Mouse (Mus musculus) midbrain, embryonic 15.5 days (tissue): ENCODE data around the gene Olfr1120. TPM values are rescaled to one million over a fixed set of nuclear protein-coding genes. Genes with fewer than 3 reads are reported as not detected.
"Not testable (repeated sequence)": the region's sequence is repeated elsewhere in the genome, so short reads cannot be mapped to it uniquely, and the experiment has no call there.

Experiments used
- ATAC-seq: fragments of 200-750 bp; cut with Nextera tagmentation; replicated peaks from 2 replicates; pipeline ENCODE4 v1.8.0; 2017; ENCODE audit warnings: moderate TSS enrichment
- H3K27ac ChIP-seq: fragments of 300-500 bp; sonication (generic); 2 replicates; pipeline ENCODE4 v1.5.1; 2015; ENCODE audit warnings: mild to moderate bottlenecking, inconsistent platforms
- H3K27me3 ChIP-seq: fragments of 300-500 bp; sonication (generic); replicated peaks from 2 replicates; pipeline ENCODE4 v1.6.1; 2015; ENCODE audit warnings: inconsistent platforms
- H3K36me3 ChIP-seq: fragments of 300-500 bp; sonication (generic); replicated peaks from 2 replicates; pipeline ENCODE4 v1.6.1; 2015; ENCODE audit warnings: inconsistent platforms
- H3K4me1 ChIP-seq: fragments of 300-500 bp; sonication (generic); 2 replicates; pipeline ENCODE4 v1.6.1; 2015; ENCODE audit warnings: inconsistent platforms
- H3K4me2 ChIP-seq: fragments of 300-500 bp; sonication (generic); 2 replicates; pipeline ENCODE4 v1.6.1; 2015; ENCODE audit warnings: inconsistent platforms, mild to moderate bottlenecking, moderate library complexity
- H3K4me3 ChIP-seq: fragments of 300-500 bp; sonication (generic); 2 replicates; pipeline ENCODE4 v1.5.1; 2015; ENCODE audit warnings: mild to moderate bottlenecking, inconsistent platforms
- H3K9ac ChIP-seq: fragments of 300-500 bp; sonication (generic); 2 replicates; pipeline ENCODE4 v1.6.1; 2015; ENCODE audit warnings: mild to moderate bottlenecking, inconsistent platforms
- H3K9me3 ChIP-seq: fragments of 300-500 bp; sonication (generic); 2 replicates; pipeline ENCODE4 v1.6.1; 2016; ENCODE audit warnings: inconsistent platforms
- WGBS: fragments of 180-500 bp; shearing (Covaris S2); methylation state at CpG from one replicate; pipeline ENCODE4 v1.1.7; 2015; ENCODE audit warnings: mixed read lengths; 5-methylcytosine and 5-hydroxymethylcytosine counted together
- polyA plus RNA-seq: library from polyadenylated mRNA; unstranded; fragments of >200 nt; fragmentation: Nextera tagmentation; extraction: Ambion mirVana; gene quantifications from 2 replicates; pipeline ENCODE4 v1.2.1, GENCODE M21; 2015

Olfr1120 gene
- polyA plus RNA-seq, result not detected in 2 replicates

DNA sequence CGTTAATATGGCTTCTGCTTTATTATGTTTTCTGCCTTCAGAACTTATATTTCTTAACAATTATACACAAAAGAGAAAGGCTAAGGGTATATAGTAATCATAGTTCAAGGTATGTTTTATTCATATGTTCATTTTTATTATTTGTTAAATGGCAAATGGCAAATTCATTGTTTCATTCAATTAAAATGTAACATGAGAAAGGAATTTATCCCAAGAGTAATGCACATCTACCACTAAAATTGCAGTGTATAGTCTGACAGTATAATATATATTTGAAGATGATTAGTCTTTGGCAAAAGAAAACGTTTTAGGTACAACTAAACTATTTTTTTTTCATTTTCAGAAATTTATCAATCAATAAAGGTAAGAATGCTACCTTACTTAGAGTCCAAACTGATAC, at the start of gene Olfr1120:
Olfr1120 (plus strand) TSS at position 301 of the 400 bp plus-strand sequence.
- Histone ChIP-seq H3K4me3 (no peak within 1 kb of the TSS), H3K27ac (no peak within 1 kb of the TSS), H3K27me3 (no peaks in the 10 kb centered on the region), H3K36me3 (no peaks in the 10 kb centered on the region), H3K9ac (no peak within 1 kb of the TSS), H3K4me2 (no peak within 1 kb of the TSS), H3K4me1 (no peaks in the 10 kb centered on the region), H3K9me3 (no peaks in the 10 kb centered on the region)
- WGBS, result 54% methylated on average over 2 of the region's 2 CpGs
- no peak for ATAC-seq

DNA sequence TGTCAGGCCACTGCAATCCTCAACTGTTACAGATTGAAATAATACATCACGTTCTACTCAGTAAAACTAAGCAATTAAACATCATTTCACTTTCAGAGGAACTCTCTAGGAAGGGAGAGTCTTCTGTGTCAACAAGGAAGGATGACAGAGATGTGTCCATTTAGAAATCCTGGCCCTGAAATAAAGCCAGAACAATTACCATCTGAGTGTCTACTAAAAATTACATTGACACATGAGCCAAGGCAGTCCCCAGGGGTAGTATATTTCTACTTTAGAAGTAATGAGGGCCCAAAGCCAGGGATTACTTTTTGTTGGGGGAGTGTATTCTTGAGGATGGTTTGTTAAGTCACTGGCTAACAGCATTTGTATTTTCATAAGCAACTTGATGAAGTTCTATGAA, 47.3 kb upstream of the Olfr1120 start, which contains the start of gene Olfr1118:
Olfr1118 (plus strand) TSS at position 301 of the 400 bp plus-strand sequence.
- Histone ChIP-seq H3K4me3 (no peak within 1 kb of the TSS), H3K9me3 (no peaks in the 10 kb centered on the region), H3K4me2 (no peak within 1 kb of the TSS), H3K36me3 (no peaks in the 10 kb centered on the region), H3K27ac (no peak within 1 kb of the TSS), H3K27me3 (no peaks in the 10 kb centered on the region), H3K9ac (no peak within 1 kb of the TSS), H3K4me1 (no peaks in the 10 kb centered on the region)
- WGBS, result 67% methylated on average over 1 of the region's 1 CpGs
- ATAC-seq, result no peak

DNA sequence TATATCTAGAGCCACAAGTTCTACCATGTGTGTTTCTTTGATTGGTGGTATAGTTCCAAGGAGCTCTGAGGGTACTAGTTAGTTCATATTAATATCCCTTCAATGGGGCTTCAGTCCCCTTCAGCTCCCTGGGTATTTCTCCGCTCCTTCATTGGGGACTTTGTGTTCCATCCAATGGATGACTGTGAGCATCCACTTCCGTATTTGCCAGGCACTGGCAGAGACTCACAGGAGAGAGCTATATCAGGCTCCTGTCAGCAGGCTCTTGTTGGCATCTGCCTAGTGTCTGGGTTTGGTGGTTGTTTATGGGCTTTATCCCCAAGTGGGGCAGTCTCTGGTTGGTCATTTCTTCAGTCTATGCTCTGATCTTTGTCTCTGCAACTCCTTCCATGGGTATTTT, 5.5 kb downstream of the Olfr1120 start:
- H3K27me3 ChIP-seq, H3K36me3 ChIP-seq, H3K9ac ChIP-seq, ATAC-seq, H3K4me1 ChIP-seq, H3K9me3 ChIP-seq, H3K4me2 ChIP-seq, H3K4me3 ChIP-seq, H3K27ac ChIP-seq: not testable (repeated sequence)
- 100% methylated on average over 2 of the region's 2 CpGs for WGBS

GRCm38 (mm10) chr2:87369595-87369994, 15.0 kb downstream of the Olfr1120 start, which contains the start of gene Olfr1121:
Olfr1121 (plus strand) TSS chr2:87369895.
- no peak within 1 kb of the TSS for H3K4me2 ChIP-seq
- no peaks in the 10 kb centered on the region for H3K9me3 ChIP-seq
- 35% methylated on average over 1 of the region's 1 CpGs for WGBS

GRCm38 (mm10) chr2:87371726-87372125, 17.1 kb downstream of the Olfr1120 start:
- no peak for ATAC-seq
- H3K27me3 ChIP-seq, result no peaks in the 10 kb centered on the region
- H3K4me1 ChIP-seq, result no peaks in the 10 kb centered on the region
- WGBS, result 87% methylated on average over 4 of the region's 4 CpGs
- no peak overlapping the region for H3K9ac ChIP-seq
- H3K4me2 ChIP-seq, result no peak overlapping the region
- H3K36me3 ChIP-seq, result no peaks in the 10 kb centered on the region
- no peaks in the 10 kb centered on the region for H3K9me3 ChIP-seq
- H3K4me3 ChIP-seq, result no peak overlapping the region
- H3K27ac ChIP-seq, result no peak overlapping the region

More at GRCm38 (mm10) chr2:87369595-87369994, 15.0 kb downstream of the Olfr1120 start, which contains the start of gene Olfr1121:
- no peak within 1 kb of the TSS for H3K9ac ChIP-seq
- no peaks in the 10 kb centered on the region for H3K27me3 ChIP-seq
- no peaks in the 10 kb centered on the region for H3K4me1 ChIP-seq
- no peak within 1 kb of the TSS for H3K4me3 ChIP-seq
- no peak for ATAC-seq
- H3K27ac ChIP-seq, result no peak within 1 kb of the TSS
- no peaks in the 10 kb centered on the region for H3K36me3 ChIP-seq

DNA sequence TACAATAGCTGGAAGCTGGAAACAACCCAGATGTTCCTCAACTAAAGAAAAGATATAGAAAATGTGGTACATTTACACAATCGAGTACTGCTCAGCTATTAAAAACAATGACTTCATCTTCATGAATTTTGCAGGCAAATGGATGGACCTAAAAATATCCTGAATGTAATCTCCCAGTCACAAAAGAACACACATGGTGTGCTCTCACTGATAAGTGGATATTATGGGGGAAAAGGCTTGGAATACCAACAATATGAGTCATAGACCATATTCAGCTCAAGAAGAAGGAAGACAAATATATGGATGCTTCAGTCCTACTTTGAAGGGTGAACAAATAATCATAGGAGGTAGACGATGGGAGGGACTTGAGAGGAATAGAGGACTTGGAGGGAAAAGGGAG, 29.3 kb downstream of the Olfr1120 start:
- ATAC-seq, result no peak
- Histone ChIP-seq H3K36me3 (no peaks in the 10 kb centered on the region), H3K9ac (no peak overlapping the region), H3K27ac (no peak overlapping the region), H3K4me3 (no peak overlapping the region), H3K4me1 (no peaks in the 10 kb centered on the region), H3K27me3 (no peaks in the 10 kb centered on the region), H3K4me2 (no peak overlapping the region), H3K9me3 (no peaks in the 10 kb centered on the region)
- WGBS, result 91% methylated on average over 2 of the region's 2 CpGs

GRCm38 (mm10) chr2:87385549-87385948, 30.9 kb downstream of the Olfr1120 start, which contains the start of gene Olfr1122:
Olfr1122 (plus strand) TSS chr2:87385849.
- no peaks in the 10 kb centered on the region for H3K27me3 ChIP-seq
- no peaks in the 10 kb centered on the region for H3K4me1 ChIP-seq
- no peak within 1 kb of the TSS for H3K27ac ChIP-seq
- no peaks in the 10 kb centered on the region for H3K36me3 ChIP-seq
- H3K4me3 ChIP-seq, result no peak within 1 kb of the TSS
- ATAC-seq, result no peak
- H3K4me2 ChIP-seq, result no peak within 1 kb of the TSS
- WGBS, result 89% methylated on average over 2 of the region's 2 CpGs
- no peak within 1 kb of the TSS for H3K9ac ChIP-seq
- H3K9me3 ChIP-seq, result no peaks in the 10 kb centered on the region

GRCm38 (mm10) chr2:87393605-87394004, 39.0 kb downstream of the Olfr1120 start:
- not testable (repeated sequence) for H3K4me1 ChIP-seq, H3K4me3 ChIP-seq, H3K4me2 ChIP-seq, H3K9ac ChIP-seq, H3K9me3 ChIP-seq, H3K27me3 ChIP-seq, H3K27ac ChIP-seq, H3K36me3 ChIP-seq
- ATAC-seq, result peak; percentile 63; the same call in 1 of the 2 replicates
- WGBS, result 96% methylated on average over 5 of the region's 5 CpGs

- ATAC-seq, H3K27me3 ChIP-seq, H3K4me3 ChIP-seq, H3K27ac ChIP-seq, H3K9ac ChIP-seq, H3K36me3 ChIP-seq, H3K9me3 ChIP-seq, H3K4me1 ChIP-seq, H3K4me2 ChIP-seq: not testable (repeated sequence)
- WGBS, result 91% methylated on average over 7 of the region's 7 CpGs
Measured at GRCm38 (mm10) chr2:87394686-87395085, 40.1 kb downstream of the Olfr1120 start.

Other genes with a start within 250 kb of the Olfr1120 start
- not detected in 2 replicates for gene Olfr259, start 240.2 kb upstream of the Olfr1120 start, polyA plus RNA-seq
- gene Olfr1110, start 214.5 kb upstream of the Olfr1120 start, polyA plus RNA-seq, result not detected in 2 replicates
- gene Olfr1111, start 202.2 kb upstream of the Olfr1120 start, polyA plus RNA-seq, result not detected in 2 replicates
- not detected in 2 replicates for gene Olfr1112, start 167.0 kb upstream of the Olfr1120 start, polyA plus RNA-seq
- gene Olfr1113, start 145.8 kb upstream of the Olfr1120 start, polyA plus RNA-seq, result not detected in 2 replicates
- gene Olfr1115, start 106.8 kb upstream of the Olfr1120 start, polyA plus RNA-seq, result not detected in 2 replicates
- gene Olfr1116, start 87.3 kb upstream of the Olfr1120 start, polyA plus RNA-seq, result not detected in 2 replicates
- not detected in 2 replicates for gene Olfr1118, start 47.2 kb upstream of the Olfr1120 start, polyA plus RNA-seq
- gene Olfr1121, start 15.1 kb downstream of the Olfr1120 start, polyA plus RNA-seq, result not detected in 2 replicates
- not detected in 2 replicates for gene Olfr1122, start 31.0 kb downstream of the Olfr1120 start, polyA plus RNA-seq
- gene Olfr1123, start 61.8 kb downstream of the Olfr1120 start, polyA plus RNA-seq, result not detected in 2 replicates
- not detected in 2 replicates for gene Olfr1124, start 75.5 kb downstream of the Olfr1120 start, polyA plus RNA-seq
- gene Olfr1126, start 99.1 kb downstream of the Olfr1120 start, polyA plus RNA-seq, result not detected in 2 replicates
- not detected in 2 replicates for gene Pramel7, start 142.3 kb downstream of the Olfr1120 start, polyA plus RNA-seq
- gene Pramel6, start 151.8 kb downstream of the Olfr1120 start, polyA plus RNA-seq, result not detected in 2 replicates
- not detected in 2 replicates for gene Olfr153, start 177.0 kb downstream of the Olfr1120 start, polyA plus RNA-seq
- not detected in 2 replicates for gene Olfr1128, start 190.7 kb downstream of the Olfr1120 start, polyA plus RNA-seq
- gene Olfr1129, start 219.1 kb downstream of the Olfr1120 start, polyA plus RNA-seq, result not detected in 2 replicates